Mouse (Mus musculus): ENCODE results near the gene Ldlrap1. TPM values are rescaled to one million over a fixed set of nuclear protein-coding genes. Genes with fewer than 3 reads are reported as not detected.

Ldlrap1 gene
- total RNA-seq, 2 experiments from 2014 or later, result 1.8 to 3.1 TPM

DNA sequence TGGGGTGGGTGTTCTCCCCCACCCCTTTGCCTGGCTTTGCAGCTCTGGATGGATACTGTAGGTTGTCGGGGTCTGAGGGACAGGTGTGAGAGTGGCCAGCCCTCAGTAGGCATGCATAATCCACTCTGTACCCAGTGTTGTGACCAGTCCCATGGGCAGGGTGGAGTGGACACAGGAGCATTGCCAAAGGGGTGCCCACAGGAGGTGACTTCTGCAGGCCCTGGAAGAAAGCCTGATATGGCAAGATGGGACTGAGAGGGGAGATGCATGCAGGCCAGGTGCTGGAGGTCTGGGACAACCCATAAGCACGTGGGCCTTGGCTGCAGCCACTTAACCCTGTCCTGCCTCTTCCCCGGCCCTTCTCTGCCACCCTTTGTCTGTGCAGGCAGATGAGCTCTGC is 47.5 kb downstream of the Ldlrap1 start:
- no peak for DNase-seq (ENCODE audit: low spot score in 2 of 2)

DNA sequence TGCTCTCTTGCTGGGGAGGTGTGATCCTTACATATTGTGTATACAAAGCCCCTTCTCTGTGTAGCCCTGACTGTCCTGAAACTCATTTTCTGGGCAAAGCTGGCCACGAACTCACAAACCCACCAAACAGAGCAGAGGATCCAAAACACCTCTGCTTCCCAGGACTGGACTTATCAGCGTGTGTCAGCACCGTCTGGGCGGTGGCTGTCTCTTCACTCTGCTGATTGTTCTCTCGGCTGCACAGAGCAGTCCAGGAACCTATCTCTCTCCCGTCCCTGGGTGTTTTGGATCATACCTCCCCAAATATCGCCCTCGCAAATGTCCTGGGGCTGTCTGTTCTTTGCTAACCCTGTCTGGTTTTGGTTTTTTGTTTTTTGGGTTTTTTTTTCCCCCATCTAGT is 48.3 kb downstream of the Ldlrap1 start:
- no peak for DNase-seq (ENCODE audit: low spot score in 2 of 2)

GRCm38 (mm10) chr4:134713937-134714336 is 53.9 kb downstream of the Ldlrap1 start:
- DNase-seq (ENCODE audit: low spot score in 2 of 2), result peak; percentile 83 to 85

DNA sequence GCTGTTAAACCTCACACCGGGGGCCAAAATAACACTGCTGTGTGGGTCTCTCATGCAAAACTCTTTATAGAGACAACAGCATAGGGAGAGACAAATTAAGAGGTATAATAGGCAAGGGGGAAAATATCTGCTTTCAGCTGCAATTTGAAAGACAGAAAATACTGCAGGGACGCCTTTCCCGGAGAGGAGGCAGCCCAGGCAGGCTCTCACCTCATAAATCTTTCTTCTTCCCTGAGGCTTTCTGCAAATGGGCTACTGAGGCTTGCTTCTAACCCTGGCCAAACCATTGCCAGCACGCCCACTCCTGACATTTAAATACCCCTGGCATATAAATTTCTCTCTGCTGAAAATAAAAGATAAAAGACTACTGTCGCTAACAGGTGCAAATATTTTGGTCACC is 62.5 kb downstream of the Ldlrap1 start:
- no peak for DNase-seq (ENCODE audit: low spot score in 2 of 2)

DNA sequence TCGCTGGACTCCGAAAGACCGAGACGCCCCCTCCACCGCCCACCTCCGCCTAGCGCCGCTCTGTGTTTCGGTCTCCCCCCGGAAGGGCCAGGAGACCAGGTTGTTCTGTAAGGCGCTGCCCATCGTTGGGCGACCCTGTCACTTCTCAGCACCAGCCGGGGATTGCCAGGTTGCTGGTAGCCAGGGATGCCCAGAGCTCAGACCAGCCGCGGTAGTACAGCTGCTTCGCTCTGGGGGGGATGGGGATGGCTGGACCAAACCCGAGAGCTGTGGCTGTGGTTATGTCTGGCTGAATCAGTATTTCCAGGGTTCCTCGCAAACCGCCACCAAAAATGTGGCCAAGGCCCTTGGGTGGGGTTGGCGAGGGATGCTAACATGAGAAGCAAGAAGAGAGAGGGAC is 63.2 kb downstream of the Ldlrap1 start:
- no peak for DNase-seq (ENCODE audit: low spot score in 2 of 2)

DNA sequence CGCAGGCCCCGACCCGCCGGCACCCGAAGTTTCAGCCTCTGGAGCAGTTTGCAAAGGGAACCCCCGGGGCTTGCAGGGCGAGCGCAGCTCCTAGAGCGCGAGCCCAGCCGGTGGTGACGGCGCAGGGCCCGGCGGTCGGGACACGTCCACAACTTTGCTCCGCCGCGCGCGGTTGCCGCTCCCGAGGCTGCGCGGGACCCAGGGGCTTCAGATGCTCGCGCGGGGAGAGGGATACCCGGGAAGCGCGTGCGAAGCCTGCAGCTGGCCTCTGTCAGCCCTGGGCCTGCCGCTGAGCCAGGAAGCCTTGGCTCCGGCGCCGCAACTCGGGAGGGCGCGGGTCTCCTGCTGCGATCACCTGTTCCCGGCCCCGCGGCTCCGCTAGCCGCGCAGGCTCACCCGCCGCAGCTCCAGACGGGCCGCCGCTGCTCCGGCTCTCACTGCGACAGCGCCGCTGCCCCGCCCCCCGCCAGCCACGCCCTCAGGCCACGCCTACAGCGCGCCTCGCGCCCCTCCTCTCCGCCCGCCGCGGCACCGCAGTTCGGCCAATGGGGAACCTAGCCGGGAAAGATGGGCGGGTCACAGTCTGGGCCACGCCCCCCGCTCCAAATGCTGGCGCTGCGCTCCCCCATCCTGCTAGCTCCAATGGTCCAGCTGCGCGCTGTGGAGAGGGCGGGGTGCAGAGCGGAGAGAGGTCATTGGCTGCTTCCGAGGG is 63.8 kb downstream of the Ldlrap1 start, which contains the start of gene Man1c1:
Gene Man1c1 (minus strand): TSS at position 456 of the 712 bp plus-strand sequence.
- peak; percentile 98 to 99 for DNase-seq (ENCODE audit: low spot score in 2 of 2)

- peak in 1 of 2 experiments; percentile 25 for DNase-seq (ENCODE audit: low spot score in 2 of 2)
Observed at GRCm38 (mm10) chr4:134702981-134703834, 64.6 kb downstream of the Ldlrap1 start.

DNA sequence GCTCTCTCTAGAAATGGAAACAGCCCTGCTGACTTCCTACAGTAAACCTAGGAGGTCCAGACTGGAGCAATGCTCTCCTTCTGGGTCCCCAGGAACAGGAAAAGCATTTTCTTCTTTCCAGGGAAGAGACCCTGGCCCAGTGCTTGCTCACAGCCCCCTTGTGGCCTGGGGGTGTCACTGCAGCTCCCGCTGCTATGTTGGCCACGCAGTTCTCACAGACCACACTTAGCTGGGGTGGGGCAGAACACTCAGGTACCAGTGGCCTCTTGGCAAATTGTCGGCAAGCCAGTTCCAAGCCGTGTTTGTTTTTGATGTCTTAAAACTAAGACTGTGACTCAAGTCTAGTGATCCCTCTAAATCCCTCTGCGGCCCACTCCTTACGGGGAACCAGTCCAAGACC is 65.9 kb downstream of the Ldlrap1 start:
- DNase-seq (ENCODE audit: low spot score in 2 of 2), result peak; percentile 74 to 79

DNA sequence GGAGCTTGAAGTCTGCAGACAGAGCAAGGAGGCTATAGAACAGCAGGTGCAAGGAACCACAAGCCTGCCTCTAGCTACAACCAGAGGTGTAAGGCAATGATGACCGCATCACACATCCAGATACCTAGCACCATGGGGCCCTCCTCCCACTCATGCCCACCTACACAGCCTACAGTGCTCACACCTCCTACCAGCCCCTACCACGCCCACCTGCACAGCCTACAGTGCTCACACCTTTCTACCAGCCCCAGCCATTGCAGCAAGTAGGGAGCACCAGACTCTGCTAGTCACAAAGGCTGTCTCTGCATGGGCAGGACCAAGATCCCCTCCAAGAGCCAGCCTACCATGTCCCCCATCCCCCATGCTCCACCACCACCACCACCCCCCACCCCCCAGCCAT is 66.9 kb downstream of the Ldlrap1 start:
- no peak for DNase-seq (ENCODE audit: low spot score in 2 of 2)

DNA sequence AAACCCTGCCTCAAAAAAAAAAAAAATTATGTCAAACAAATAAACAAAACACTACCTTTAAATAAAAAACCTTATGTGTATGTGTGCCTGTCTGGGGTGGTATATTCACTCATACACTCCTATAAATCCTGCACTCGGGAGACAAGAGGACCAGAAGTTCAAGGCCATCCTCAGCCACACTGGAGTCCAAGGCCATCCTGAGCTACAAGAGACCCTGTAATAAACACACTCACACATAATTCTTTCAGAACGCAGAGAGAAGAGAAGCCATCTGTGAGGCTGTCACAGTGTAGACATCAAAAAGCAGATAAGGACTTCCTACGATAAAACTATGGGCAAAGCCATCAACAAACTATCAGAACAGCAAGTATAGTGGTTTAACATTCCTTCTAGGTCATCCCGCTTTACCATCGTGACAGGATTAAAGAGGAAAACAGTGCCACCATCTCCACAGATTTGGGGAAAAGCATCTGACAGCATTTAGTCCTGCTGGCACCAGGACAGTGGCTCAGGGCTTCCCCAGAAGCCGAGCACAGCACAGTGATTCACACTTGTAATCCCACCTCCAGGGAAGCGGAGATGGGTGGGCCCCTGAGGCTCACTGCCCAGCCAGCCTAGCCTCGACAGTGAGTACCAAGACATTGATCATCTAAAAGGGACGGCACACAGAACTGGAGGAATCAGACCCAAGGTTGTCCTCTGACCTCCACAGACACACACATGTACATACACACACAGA is 74.5 kb downstream of the Ldlrap1 start:
- no peak for DNase-seq (ENCODE audit: low spot score in 2 of 2)

DNA sequence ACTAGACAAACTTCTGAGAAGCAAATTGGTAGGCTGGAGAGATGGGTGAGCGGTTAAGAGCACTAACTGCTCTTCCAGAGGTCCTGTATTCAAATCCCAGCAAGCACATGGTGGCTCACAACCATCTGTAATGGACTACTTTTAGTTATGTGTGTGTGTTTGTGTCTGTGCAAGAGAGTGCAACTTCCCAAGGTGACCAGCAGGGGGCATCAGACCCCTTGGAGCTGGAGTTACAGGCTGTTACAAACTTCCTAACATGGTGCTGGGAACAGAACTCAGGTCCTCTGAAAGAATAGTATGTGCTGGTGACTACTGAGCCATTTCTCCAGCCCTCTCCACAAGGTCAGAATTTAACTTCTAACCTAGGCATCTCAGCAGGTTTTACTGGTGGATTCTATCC is 75.4 kb downstream of the Ldlrap1 start:
- DNase-seq (ENCODE audit: low spot score in 2 of 2), result no peak

Other genes starting within 250 kb of the Ldlrap1 start
- 10 to 100 TPM; 65.3 to 66.0 TPM for gene Mtfr1l, start 232.6 kb downstream of the Ldlrap1 start, total RNA-seq (2021)
- gene Selenon, start 215.9 kb downstream of the Ldlrap1 start, total RNA-seq (2021), result 10 to 100 TPM; 23.1 to 25.7 TPM
- gene Man1c1, start 63.7 kb downstream of the Ldlrap1 start, total RNA-seq (2021), result 10 to 100 TPM; 44.5 to 45.6 TPM
- gene Maco1, start 85.3 kb upstream of the Ldlrap1 start, total RNA-seq (2021), result 10 to 100 TPM; 55.2 to 55.3 TPM
- not detected for gene Rhd, start 96.5 kb upstream of the Ldlrap1 start, total RNA-seq (2021)
- 100 to 1,000 TPM; 119 to 127 TPM for gene Tmem50a, start 147.0 kb upstream of the Ldlrap1 start, total RNA-seq (2021)
- gene Rsrp1, start 155.6 kb upstream of the Ldlrap1 start, total RNA-seq (2021), result 100 to 1,000 TPM; 248 to 297 TPM
- 10 to 100 TPM; 59.9 to 63.6 TPM for gene Syf2, start 162.9 kb upstream of the Ldlrap1 start, total RNA-seq (2021)